Mouse (Mus musculus) layer of hippocampus, adult 9-10 months (tissue): ENCODE data around the gene Spns1.
"Not testable (repeated sequence)": the region's sequence is repeated elsewhere in the genome, so short reads cannot be mapped to it uniquely, and the experiment has no call there.

Experiments used
- DNase-seq: peaks from one replicate; pipeline ENCODE4 v3.0.0; 2022; ENCODE audit warnings: low spot score

Spns1 gene

GRCm38 (mm10) chr7:126338906-126339305 is 38.3 kb downstream of the Spns1 start:
- DNase-seq: no peak

GRCm38 (mm10) chr7:126335556-126335955 is 41.7 kb downstream of the Spns1 start:
- DNase-seq: no peak

GRCm38 (mm10) chr7:126332691-126333090 is 44.6 kb downstream of the Spns1 start:
- DNase-seq: no peak

GRCm38 (mm10) chr7:126330693-126331092 is 46.6 kb downstream of the Spns1 start:
- DNase-seq: no peak

GRCm38 (mm10) chr7:126329907-126330645 is 47.2 kb downstream of the Spns1 start:
- no peak for DNase-seq

GRCm38 (mm10) chr7:126328848-126329247 is 48.4 kb downstream of the Spns1 start:
- not testable (repeated sequence) for DNase-seq

GRCm38 (mm10) chr7:126325576-126326273 is 51.5 kb downstream of the Spns1 start:
- not testable (repeated sequence) for DNase-seq

GRCm38 (mm10) chr7:126324791-126325190 is 52.5 kb downstream of the Spns1 start:
- DNase-seq: no peak

- DNase-seq: peak; percentile 45
Observed at GRCm38 (mm10) chr7:126323729-126324128, 53.5 kb downstream of the Spns1 start.
